Mouse (Mus musculus) G1E (cell line): ENCODE data around the gene Fdx1. TPM values are rescaled to one million over a fixed set of nuclear protein-coding genes. Genes with fewer than 3 reads are reported as not detected.
A peak's percentile ranks its signal among the peaks of the same experiment; 100 is the strongest.

Experiments
- ATAC-seq: 2 replicates; pipeline ENCODE4 v1.8.0; 2016; ENCODE audit warnings: mild to moderate bottlenecking; ENCODE audit not compliant: insufficient number of reproducible peaks, poor library complexity, low FRiP score, severe bottlenecking; ENCODE audit errors: extremely low read depth
- DNase-seq: peaks from one replicate; pipeline ENCODE4 v3.0.0; 2012; ENCODE audit warnings: low spot score
- H3K27me3 ChIP-seq: 2 replicates; pipeline ENCODE4 v1.6.1; 2012; ENCODE audit warnings: mild to moderate bottlenecking, low read length, inconsistent platforms; ENCODE audit not compliant: insufficient read depth
- H3K36me3 ChIP-seq: replicated peaks from 2 replicates; pipeline ENCODE3; 2012; ENCODE audit warnings: mild to moderate bottlenecking, inconsistent platforms
- H3K4me1 ChIP-seq: 2 replicates; pipeline ENCODE4 v1.6.1; 2012; ENCODE audit warnings: low read depth, low read length, inconsistent platforms, mixed read lengths; ENCODE audit not compliant: insufficient read depth
- H3K4me3 ChIP-seq: 2 replicates; pipeline ENCODE4 v1.5.1; 2012; ENCODE audit warnings: low read depth, mild to moderate bottlenecking, inconsistent platforms, low read length, moderate library complexity, mixed read lengths
- H3K9me3 ChIP-seq: replicated peaks from 2 replicates; pipeline ENCODE4 v1.6.1; 2012; ENCODE audit warnings: inconsistent platforms
- CTCF ChIP-seq: IDR thresholded peaks from 2 replicates; pipeline ENCODE4 v1.5.1; 2012; ENCODE audit warnings: low read depth, low read length, inconsistent platforms, mixed read lengths
- GATA1 ChIP-seq: IDR thresholded peaks from 2 replicates; pipeline ENCODE4 v1.6.1; 2012; ENCODE audit warnings: borderline replicate concordance, low read length, inconsistent platforms, mixed read lengths
- GATA2 ChIP-seq: IDR thresholded peaks from 2 replicates; pipeline ENCODE4 v1.6.1; 2012; ENCODE audit warnings: low read depth, low read length, inconsistent platforms, borderline replicate concordance
- POLR2AphosphoS5 ChIP-seq: IDR thresholded peaks from 2 replicates; pipeline ENCODE4 v1.6.1; 2012; ENCODE audit warnings: low read depth, low read length, inconsistent platforms; ENCODE audit not compliant: insufficient replicate concordance
- TAL1 ChIP-seq: conservative IDR thresholded peaks from 2 replicates; pipeline ENCODE4 v1.6.1; 2012; ENCODE audit warnings: low read depth, low read length, inconsistent platforms, mixed read lengths
- polyA plus RNA-seq: library from polyadenylated mRNA; stranded (reverse); fragments of >175 nt; gene quantifications from 2 replicates; pipeline ENCODE4 v1.2.3, GENCODE M21; 2012
- total RNA-seq, 2 experiments: library from RNA; stranded (forward) in 1 of 2; stranded (reverse) in 1 of 2; fragments of 200-1000 nt in 1 of 2; fragments of >200 nt in 1 of 2; fragmentation: Nextera tagmentation in 1 of 2; gene quantifications; 2 replicates each; pipeline ENCODE4 v1.2.3; 2014 to 2017

Fdx1 gene
- total and polyA plus RNA-seq, 3 experiments: 12.0 to 43.9 (median 21.4) TPM

DNA sequence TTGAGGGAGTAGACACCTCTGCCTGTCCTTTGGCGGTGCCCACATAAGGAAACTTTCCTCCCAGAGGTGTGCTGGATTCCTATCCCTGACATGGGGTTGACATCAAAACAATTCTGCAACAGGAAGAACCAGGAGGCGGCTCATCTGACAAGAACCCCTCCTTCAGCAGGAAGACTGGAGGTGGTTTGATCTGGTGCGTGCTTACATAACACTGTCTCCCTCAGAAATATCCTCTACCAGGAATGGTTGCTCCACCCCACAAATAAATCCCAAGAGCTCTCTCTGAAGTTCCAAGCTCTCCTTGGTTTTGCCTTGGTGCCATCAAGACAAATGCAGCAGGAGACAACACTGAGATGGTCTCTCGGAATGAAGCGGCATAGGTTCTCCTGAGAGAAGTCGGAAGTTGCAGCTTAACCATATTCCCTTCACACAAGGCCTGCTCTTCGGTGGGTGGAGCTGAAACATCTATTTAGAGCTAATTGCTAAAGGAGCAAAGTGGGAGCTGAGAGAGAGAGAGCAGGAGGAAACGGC is 38.7 kb downstream of the Fdx1 start:
- ATAC-seq (no peak), DNase-seq (no peak)
- peaks cover 9% of the 10 kb centered on the region; the same call in 1 of the 2 replicates for H3K27me3 ChIP-seq
- no peak overlapping the region for H3K4me3 ChIP-seq
- TF ChIP-seq GATA1: no peak
- no peak for TF ChIP-seq TAL1
- TF ChIP-seq POLR2AphosphoS5: no peak
- TF ChIP-seq GATA2: no peak
- no peak for TF ChIP-seq CTCF
- no peaks in the 10 kb centered on the region for H3K9me3 ChIP-seq
- no peaks in the 10 kb centered on the region for H3K4me1 ChIP-seq
- H3K36me3 ChIP-seq: no peaks in the 10 kb centered on the region

DNA sequence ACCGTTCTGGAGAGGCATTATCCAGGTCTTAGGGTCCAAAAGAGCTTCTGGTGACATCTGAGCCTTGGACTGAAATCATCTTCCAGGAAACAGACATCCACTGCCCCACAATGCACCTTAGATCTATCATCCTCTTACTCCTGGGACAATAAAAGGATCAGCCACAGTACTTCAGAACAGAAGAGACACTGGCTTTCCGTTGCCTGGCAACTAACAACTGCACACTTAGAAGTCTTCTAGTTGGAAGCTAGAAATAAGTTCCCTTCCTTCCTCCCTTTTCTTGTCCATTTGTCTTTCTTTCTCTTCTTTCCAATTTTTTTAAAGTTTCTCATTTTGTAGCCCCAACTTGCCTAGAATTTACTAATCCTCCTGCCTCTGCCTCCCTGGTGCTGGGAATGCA is 40.6 kb downstream of the Fdx1 start:
- no peaks in the 10 kb centered on the region for H3K9me3 ChIP-seq
- no peak overlapping the region for H3K4me3 ChIP-seq
- no peaks in the 10 kb centered on the region for H3K36me3 ChIP-seq
- DNase-seq (no peak), ATAC-seq (no peak)
- H3K27me3 ChIP-seq: 0 out of 2 replicates have a peak, but pooled peaks cover 7% of the 10 kb centered on the region
- no peak for TF ChIP-seq GATA2
- TF ChIP-seq CTCF: no peak
- TF ChIP-seq POLR2AphosphoS5: no peak
- no peak for TF ChIP-seq GATA1
- no peak for TF ChIP-seq TAL1
- H3K4me1 ChIP-seq: no peaks in the 10 kb centered on the region

DNA sequence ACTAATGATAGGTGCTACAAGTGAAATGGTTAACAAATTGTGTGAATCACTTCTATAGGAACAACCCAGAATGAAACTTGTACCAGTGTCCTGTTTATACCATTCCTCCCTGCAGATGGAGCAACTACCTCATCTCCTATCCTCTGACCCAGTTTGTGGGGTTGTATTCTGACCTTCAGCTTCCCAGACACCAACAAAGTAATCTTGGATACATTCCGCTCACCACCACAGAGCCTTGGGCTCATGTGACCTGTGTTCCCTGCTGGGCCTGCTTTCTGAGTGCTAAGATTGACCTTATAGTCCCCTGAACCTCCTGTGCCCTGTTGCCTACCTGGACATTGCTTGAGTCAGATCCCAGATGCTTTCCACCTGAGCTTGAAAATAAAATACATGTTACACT is 47.8 kb downstream of the Fdx1 start:
- Histone ChIP-seq H3K27me3 (no peaks in the 10 kb centered on the region; the same call in 1 of the 2 replicates), H3K36me3 (no peaks in the 10 kb centered on the region), H3K4me1 (no peaks in the 10 kb centered on the region), H3K9me3 (no peaks in the 10 kb centered on the region), H3K4me3 (no peak overlapping the region)
- DNase-seq: no peak
- no peak for TF ChIP-seq GATA2
- no peak for TF ChIP-seq TAL1
- no peak for TF ChIP-seq POLR2AphosphoS5
- no peak for TF ChIP-seq CTCF
- no peak for TF ChIP-seq GATA1
- ATAC-seq: no peak

DNA sequence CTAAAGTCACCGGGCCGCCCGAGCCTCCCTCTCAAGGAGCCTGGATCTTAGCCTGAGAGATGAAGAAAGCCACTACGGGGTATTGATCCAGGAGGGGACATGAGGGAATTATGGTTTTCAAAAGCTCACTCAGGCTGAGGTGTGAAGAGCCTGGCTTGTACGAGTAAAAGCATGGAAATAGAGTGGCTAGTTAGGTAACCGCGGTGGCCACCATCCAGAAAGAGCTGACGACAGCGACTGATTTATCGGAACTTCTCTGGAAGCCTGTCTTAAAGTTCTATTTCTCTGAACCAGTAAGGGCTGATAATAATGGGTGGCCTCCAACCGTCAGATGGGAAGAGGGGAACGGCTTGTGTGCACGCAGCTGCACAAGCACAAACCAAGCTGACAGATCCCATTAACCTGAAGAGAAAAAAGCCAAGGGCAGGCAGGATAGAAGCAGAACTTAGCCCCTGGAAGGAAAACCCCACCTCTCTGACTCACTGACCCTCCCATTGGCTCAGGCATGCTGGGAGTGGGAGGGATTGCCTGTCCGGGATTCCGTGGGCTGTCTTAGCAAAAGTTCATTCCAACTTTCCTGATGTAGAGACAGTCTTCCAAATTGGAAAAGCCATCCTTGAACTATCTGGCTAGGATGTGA is 48.8 kb downstream of the Fdx1 start:
- H3K9me3 ChIP-seq: no peaks in the 10 kb centered on the region
- no peak overlapping the region for H3K4me3 ChIP-seq
- no peaks in the 10 kb centered on the region for H3K4me1 ChIP-seq
- DNase-seq: no peak
- ATAC-seq: no peak
- H3K27me3 ChIP-seq: no peaks in the 10 kb centered on the region; the same call in 1 of the 2 replicates
- TF ChIP-seq CTCF (no peak), POLR2AphosphoS5 (no peak)
- no peaks in the 10 kb centered on the region for H3K36me3 ChIP-seq

DNA sequence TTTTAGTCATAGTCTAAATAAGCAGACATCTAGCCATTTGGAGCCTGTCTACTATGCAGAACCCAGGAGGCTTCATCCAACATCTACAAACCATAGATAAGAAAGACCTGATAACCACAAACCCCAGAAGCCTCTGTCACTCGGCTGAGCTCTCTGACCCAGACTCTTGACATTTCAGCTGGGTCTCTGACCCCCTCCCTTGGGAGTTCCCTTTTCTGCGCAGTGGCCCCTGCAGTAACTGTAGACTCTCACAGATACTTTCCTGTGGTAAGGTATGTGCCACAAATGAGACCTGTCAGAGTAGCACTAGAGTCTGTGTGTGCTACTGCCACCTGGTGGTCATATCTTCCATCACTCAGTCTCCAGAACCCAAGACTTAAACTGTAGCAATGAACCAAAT is 54.5 kb downstream of the Fdx1 start:
- Histone ChIP-seq H3K4me1 (no peaks in the 10 kb centered on the region), H3K36me3 (no peaks in the 10 kb centered on the region), H3K4me3 (no peak overlapping the region), H3K27me3 (peaks cover 5% of the 10 kb centered on the region), H3K9me3 (no peaks in the 10 kb centered on the region)
- ATAC-seq: no peak
- TF ChIP-seq GATA1 (no peak), POLR2AphosphoS5 (no peak), CTCF (peak; percentile 55; the same call in 1 of the 2 replicates), TAL1 (no peak), GATA2 (no peak)
- DNase-seq: peak; percentile 26

DNA sequence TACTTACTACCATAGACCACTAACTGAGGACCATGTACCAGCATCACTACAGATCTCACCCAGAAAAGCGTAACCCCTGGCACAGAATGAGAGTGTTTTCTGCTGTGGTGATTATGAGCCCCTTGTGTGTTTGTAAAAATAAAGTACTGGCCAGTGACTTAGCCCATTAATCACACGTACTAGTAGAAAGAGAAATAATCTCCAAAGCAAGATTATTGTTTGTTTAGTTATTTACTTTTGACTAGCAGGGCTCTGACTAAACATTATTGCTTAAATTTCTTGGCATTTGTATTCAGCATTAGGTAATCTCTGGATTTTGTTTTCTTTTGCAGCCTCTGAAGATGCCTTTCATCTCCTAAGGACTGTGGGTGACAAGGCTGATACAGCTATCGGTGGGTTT is 55.1 kb downstream of the Fdx1 start:
- TF ChIP-seq TAL1: no peak
- no peak for TF ChIP-seq GATA1
- TF ChIP-seq CTCF: no peak
- TF ChIP-seq GATA2: no peak
- TF ChIP-seq POLR2AphosphoS5: no peak

DNA sequence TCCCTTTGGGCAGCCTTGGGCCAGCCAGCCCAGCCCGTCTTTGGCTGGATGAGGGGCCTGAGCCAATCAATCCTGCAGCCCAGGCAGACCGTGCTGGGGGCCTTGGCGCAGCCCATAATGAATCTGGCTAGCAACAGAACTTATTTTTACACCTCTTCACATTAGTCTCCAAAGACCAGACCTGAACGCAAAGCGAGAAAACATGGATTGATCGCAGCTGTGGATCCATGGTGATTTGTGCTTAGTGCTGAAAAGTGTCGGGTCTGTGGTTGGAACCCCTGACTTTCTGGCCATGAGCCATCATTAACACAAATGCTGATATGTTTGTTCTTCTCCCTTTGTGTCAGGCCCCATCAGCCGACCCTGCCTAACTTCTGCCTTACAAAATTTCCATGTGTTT is 56.4 kb downstream of the Fdx1 start:
- no peaks in the 10 kb centered on the region for H3K4me1 ChIP-seq
- ATAC-seq: no peak
- no peak for TF ChIP-seq GATA1
- TF ChIP-seq POLR2AphosphoS5: no peak
- TF ChIP-seq GATA2: no peak
- TF ChIP-seq TAL1: no peak
- TF ChIP-seq CTCF: no peak
- no peaks in the 10 kb centered on the region for H3K36me3 ChIP-seq
- no peak overlapping the region for H3K4me3 ChIP-seq
- peaks cover 5% of the 10 kb centered on the region for H3K27me3 ChIP-seq
- H3K9me3 ChIP-seq: no peaks in the 10 kb centered on the region
- no peak for DNase-seq

More for the DNA sequence above, 55.1 kb downstream of the Fdx1 start:
- no peak for ATAC-seq
- Histone ChIP-seq H3K36me3 (no peaks in the 10 kb centered on the region), H3K4me3 (no peak overlapping the region), H3K27me3 (peaks cover 5% of the 10 kb centered on the region), H3K4me1 (no peaks in the 10 kb centered on the region), H3K9me3 (no peaks in the 10 kb centered on the region)
- no peak for DNase-seq

Other genes starting within 250 kb of the Fdx1 start
- gene Arhgap20, start 198.2 kb downstream of the Fdx1 start, total RNA-seq (2014; fragmentation: Nextera tagmentation): not detected in 2 replicates
- 0.12 and 0.27 TPM in 2 replicates for gene Arhgap20, start 198.2 kb downstream of the Fdx1 start, total RNA-seq (2017)
- gene Arhgap20, start 198.2 kb downstream of the Fdx1 start, polyA plus RNA-seq: not detected in 2 replicates
- gene Rdx, start 83.6 kb upstream of the Fdx1 start, total RNA-seq (2014; fragmentation: Nextera tagmentation): 206 and 213 TPM in 2 replicates
- gene Rdx, start 83.6 kb upstream of the Fdx1 start, total RNA-seq (2017): 237 and 248 TPM in 2 replicates
- 56.4 and 104 TPM in 2 replicates for gene Rdx, start 83.6 kb upstream of the Fdx1 start, polyA plus RNA-seq
- gene Zc3h12c, start 205.0 kb upstream of the Fdx1 start, total RNA-seq (2014; fragmentation: Nextera tagmentation): 16.7 and 17.5 TPM in 2 replicates
- gene Zc3h12c, start 205.0 kb upstream of the Fdx1 start, total RNA-seq (2017): 20.0 and 22.7 TPM in 2 replicates
- 0.42 and 0.63 TPM in 2 replicates for gene Zc3h12c, start 205.0 kb upstream of the Fdx1 start, polyA plus RNA-seq